In the genomic region with DNA sequence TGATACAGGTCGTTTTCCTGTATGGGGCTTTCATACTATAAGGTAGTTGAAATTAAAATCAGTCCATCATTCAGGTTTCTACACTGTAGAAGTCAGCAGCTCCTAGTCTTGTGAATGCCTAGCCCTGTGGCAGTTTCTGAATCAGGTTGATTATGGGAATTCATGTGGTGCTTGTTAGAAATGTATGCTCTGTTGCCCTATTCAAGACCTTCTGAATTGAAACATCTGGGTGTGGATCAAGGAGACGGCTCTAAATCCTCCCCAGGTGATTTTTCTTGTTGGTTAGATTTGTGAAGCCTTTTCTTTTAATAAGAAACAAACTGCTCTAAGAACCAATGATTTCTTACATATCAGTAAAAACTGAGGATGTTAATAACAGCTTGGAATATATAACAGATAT, we compare ENCODE assay signal across 15 mouse cellular contexts.
"Had no signal": no experiment of that assay in that cellular context is flagged by ENCODE, and none has a peak within 500 bp of the region (broad histone marks: within the 10 kb centered on the region; RNA-seq: fewer than 3 reads in every experiment).

No protein-coding gene starts in this region.

- DNase-seq: retina, postnatal 1 day; right cerebral cortex, adult 18-20 months; right cerebral cortex, postnatal 14 days; right cerebral cortex, postnatal 25 days; right cerebral cortex, postnatal 4 days; spleen, adult 18-20 months; thymus, adult 18-20 months; thymus, adult 2 months; thymus, postnatal 14 days; thymus, postnatal 25 days; thymus, postnatal 36 days; thymus, postnatal 4 days had no signal

- H3K9me3 ChIP-seq: neural tube, embryonic 15.5 days; stomach, embryonic 15.5 days had no signal

- H3K27ac ChIP-seq: neural tube, embryonic 15.5 days; stomach, embryonic 15.5 days; stomach, postnatal 0 days had no signal

- H3K9ac ChIP-seq: neural tube, embryonic 15.5 days; stomach, embryonic 15.5 days had no signal

- H3K4me2 ChIP-seq: neural tube, embryonic 15.5 days; stomach, embryonic 15.5 days had no signal

- H3K4me1 ChIP-seq: neural tube, embryonic 15.5 days; stomach, embryonic 15.5 days had no signal

- H3K4me3 ChIP-seq: neural tube, embryonic 15.5 days; stomach, embryonic 15.5 days had no signal

- H3K27me3 ChIP-seq: neural tube, embryonic 15.5 days; stomach, embryonic 15.5 days had no signal

- H3K36me3 ChIP-seq: neural tube, embryonic 15.5 days; stomach, embryonic 15.5 days had no signal
